Mouse (Mus musculus): ENCODE data around the gene Prkcq. TPM values are rescaled to one million over a fixed set of nuclear protein-coding genes. Genes with fewer than 3 reads are reported as not detected.

Prkcq gene
- polyA plus RNA-seq, 1 experiment, result not detected

DNA sequence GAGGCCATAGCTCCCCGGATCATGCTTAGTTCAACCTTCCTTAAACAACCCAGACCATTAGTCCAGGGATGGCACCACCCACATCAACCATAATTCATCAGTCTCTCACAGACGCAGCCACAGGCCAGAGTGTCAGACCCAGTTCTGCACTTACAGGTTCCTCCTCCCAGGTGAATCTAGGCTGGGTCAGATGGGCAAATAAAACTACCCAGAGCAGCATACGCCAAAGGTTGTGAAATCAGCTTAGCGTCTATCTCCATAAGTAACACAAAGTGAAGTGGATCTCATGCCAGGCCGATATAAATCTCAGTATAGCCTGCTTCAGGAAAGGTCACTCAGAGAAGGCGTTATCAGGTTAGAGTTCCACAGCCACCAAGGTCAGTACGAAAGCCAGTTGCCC, 126.9 kb downstream of the Prkcq start:
- Histone ChIP-seq H3K27ac (ENCODE audit: insufficient read depth, low read depth, low read length) (no peak overlapping the region), H3K4me1 (ENCODE audit: control insufficient read depth, insufficient read depth, low read length) (peaks cover 16% of the 10 kb centered on the region), H3K4me3 (ENCODE audit: insufficient read depth, low read length) (no peak overlapping the region)
- TF ChIP-seq POLR2A (IDR thresholded peaks at IDR 0.05; ENCODE audit: borderline replicate concordance, low read depth, low read length) (no peak), CTCF (IDR thresholded peaks at IDR 0.05; ENCODE audit: low read depth, low read length) (no peak)

DNA sequence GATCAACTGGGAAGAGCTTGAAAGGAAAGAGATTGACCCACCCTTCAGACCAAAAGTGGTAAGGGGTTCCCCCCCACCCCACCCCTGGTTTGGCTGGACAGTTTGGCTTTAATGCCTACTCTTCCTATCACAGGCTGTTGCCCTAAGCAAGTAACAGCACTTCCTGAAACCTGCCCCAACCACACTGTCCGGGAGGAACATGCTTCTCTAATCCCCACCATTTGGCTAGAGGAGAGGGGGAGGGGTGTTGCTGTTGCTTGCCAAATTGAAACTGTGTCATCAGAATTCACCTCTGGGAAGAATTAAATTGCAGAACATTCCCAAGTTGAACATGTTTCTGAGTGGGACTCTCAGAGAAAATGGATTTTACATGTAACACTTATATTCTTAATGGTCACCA, 127.5 kb downstream of the Prkcq start:
- H3K4me3 ChIP-seq (ENCODE audit: insufficient read depth, low read length), result no peak overlapping the region
- H3K4me1 ChIP-seq (ENCODE audit: control insufficient read depth, insufficient read depth, low read length), result peaks cover 16% of the 10 kb centered on the region
- TF ChIP-seq CTCF (IDR thresholded peaks at IDR 0.05; ENCODE audit: low read depth, low read length), result no peak
- no peak for TF ChIP-seq POLR2A (IDR thresholded peaks at IDR 0.05; ENCODE audit: borderline replicate concordance, low read depth, low read length)
- H3K27ac ChIP-seq (ENCODE audit: insufficient read depth, low read depth, low read length), result no peak overlapping the region

DNA sequence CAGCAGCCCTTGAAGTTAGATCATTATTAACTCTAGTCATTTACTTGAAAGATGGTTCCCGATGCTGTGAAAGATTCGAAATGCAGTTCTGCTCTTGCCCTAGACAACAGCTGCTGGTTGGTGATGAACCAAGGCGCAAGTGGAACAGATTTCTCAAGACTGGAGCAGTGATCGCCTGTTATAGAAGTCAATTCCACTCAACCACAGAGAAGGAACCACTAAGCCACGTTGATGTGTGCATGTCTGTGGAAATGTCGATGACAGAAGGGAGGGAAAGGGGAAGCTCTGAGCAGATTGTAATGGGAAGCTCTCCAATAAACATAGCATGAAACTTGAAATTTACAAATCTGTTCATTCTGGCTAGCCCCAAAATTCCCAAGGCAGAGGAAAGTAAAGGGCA, 128.5 kb downstream of the Prkcq start:
- Histone ChIP-seq H3K27ac (ENCODE audit: insufficient read depth, low read depth, low read length) (no peak overlapping the region), H3K4me1 (ENCODE audit: control insufficient read depth, insufficient read depth, low read length) (peaks cover 16% of the 10 kb centered on the region), H3K4me3 (ENCODE audit: insufficient read depth, low read length) (no peak overlapping the region)
- TF ChIP-seq POLR2A (IDR thresholded peaks at IDR 0.05; ENCODE audit: borderline replicate concordance, low read depth, low read length) (no peak), CTCF (IDR thresholded peaks at IDR 0.05; ENCODE audit: low read depth, low read length) (no peak)

DNA sequence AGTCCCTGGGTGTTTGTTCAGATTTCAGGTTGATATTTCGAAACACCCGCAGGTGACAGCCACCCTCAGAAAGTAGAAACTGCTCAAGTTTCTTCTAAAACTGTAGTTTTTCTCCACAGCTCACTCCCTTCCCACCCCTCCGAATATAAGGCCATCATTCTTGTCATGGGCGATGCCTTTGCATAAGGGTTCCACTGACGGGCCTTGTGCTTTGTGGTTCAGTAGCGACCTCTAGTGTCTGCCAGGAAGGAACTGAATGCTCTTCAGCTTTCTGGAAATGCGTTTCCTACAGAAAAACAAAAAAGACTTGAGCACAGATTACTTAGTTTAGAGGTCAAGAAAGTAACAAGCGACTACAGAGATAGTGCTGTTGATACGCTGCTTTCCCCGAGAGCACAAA, 148.3 kb downstream of the Prkcq start:
- Histone ChIP-seq H3K4me1 (ENCODE audit: control insufficient read depth, insufficient read depth, low read length) (no peaks in the 10 kb centered on the region), H3K4me3 (ENCODE audit: insufficient read depth, low read length) (no peak overlapping the region), H3K27ac (ENCODE audit: insufficient read depth, low read depth, low read length) (no peak overlapping the region)
- peak; percentile 78 for TF ChIP-seq CTCF (IDR thresholded peaks at IDR 0.05; ENCODE audit: low read depth, low read length)
- TF ChIP-seq POLR2A (IDR thresholded peaks at IDR 0.05; ENCODE audit: borderline replicate concordance, low read depth, low read length), result no peak

DNA sequence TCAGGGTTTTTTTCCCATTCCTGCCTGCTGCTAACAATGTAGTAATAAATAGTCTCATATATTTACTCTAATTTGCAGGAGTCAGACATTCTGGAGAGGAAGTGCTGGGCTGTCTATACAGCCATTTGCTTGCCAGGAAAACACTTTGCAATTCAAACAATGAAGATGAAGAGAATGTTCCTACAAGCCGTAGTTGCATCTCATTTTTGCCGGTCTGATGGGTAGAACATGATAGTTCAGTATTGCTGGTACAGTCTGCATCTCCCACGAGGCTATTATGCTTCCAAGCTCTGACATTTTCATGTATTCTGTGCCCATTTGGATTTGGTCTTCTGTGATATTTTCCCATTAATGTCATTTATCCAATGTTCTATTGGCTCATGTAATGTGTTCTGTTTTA, 150.5 kb downstream of the Prkcq start:
- no peak overlapping the region for H3K4me3 ChIP-seq (ENCODE audit: insufficient read depth, low read length)
- H3K27ac ChIP-seq (ENCODE audit: insufficient read depth, low read depth, low read length), result no peak overlapping the region
- no peaks in the 10 kb centered on the region for H3K4me1 ChIP-seq (ENCODE audit: control insufficient read depth, insufficient read depth, low read length)
- TF ChIP-seq POLR2A (IDR thresholded peaks at IDR 0.05; ENCODE audit: borderline replicate concordance, low read depth, low read length), result no peak
- no peak for TF ChIP-seq CTCF (IDR thresholded peaks at IDR 0.05; ENCODE audit: low read depth, low read length)

DNA sequence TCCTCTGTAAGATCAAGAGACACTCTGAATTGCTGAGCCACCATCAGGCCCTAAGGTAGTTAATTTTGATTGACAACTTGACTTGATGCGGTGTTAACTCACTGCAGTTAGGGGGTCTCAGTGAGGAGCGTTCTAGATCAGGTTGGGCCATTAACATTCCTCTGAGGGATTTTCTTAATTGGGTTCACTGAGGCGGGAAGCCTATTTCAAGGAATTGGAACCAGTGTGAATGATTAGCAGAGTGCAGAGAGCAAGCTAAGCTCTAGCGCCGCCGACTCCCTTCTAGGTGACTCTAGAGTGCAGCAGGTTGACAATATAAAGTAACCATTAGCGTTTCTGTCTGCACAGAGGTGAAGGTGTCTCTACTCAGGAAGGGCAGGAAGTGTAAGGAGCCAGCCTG, 155.4 kb downstream of the Prkcq start:
- H3K27ac ChIP-seq (ENCODE audit: insufficient read depth, low read depth, low read length), result no peak overlapping the region
- H3K4me3 ChIP-seq (ENCODE audit: insufficient read depth, low read length), result no peak overlapping the region
- peaks cover 4% of the 10 kb centered on the region for H3K4me1 ChIP-seq (ENCODE audit: control insufficient read depth, insufficient read depth, low read length)
- TF ChIP-seq CTCF (IDR thresholded peaks at IDR 0.05; ENCODE audit: low read depth, low read length) (no peak), POLR2A (IDR thresholded peaks at IDR 0.05; ENCODE audit: borderline replicate concordance, low read depth, low read length) (no peak)

DNA sequence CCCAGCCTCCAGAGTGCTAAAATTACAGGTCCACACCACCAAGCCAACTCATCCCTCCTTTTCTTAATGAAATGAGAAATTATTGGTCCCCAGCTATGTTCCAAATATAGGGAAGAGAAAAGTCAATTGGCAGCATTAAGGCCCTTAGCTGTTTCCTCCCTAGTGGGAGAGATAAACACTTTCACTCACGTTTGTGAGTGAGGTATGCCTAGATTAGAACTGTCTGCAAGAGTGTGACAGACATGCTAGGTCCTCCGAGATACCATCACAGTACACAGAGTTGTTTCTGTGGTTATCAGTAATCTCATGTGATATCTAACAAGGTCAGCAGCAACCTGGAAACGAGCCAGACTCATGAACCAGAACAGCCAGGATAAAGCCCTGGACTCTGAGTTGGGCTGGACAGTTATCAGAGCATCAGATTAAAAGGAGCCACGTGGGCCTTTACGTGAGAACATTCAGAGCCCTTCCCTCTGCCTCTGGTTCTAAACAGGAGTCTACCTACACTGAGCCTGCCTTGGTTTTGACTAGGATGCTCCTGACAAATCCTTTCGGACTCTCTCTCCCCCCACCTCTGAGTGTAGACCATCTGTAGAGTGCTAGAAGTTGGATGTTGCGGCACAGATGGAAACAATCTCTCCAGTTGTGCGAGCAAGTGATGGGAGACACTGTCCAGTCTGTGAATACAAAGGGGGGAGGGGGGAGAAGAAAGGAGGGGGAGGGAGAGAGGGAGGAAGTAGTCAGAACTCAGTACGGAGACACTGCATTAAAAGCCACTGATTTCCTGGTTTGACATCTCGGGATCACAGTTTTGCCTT, 157.7 kb downstream of the Prkcq start:
- no peak for TF ChIP-seq POLR2A (IDR thresholded peaks at IDR 0.05; ENCODE audit: borderline replicate concordance, low read depth, low read length)
- no peak for TF ChIP-seq CTCF (IDR thresholded peaks at IDR 0.05; ENCODE audit: low read depth, low read length)

DNA sequence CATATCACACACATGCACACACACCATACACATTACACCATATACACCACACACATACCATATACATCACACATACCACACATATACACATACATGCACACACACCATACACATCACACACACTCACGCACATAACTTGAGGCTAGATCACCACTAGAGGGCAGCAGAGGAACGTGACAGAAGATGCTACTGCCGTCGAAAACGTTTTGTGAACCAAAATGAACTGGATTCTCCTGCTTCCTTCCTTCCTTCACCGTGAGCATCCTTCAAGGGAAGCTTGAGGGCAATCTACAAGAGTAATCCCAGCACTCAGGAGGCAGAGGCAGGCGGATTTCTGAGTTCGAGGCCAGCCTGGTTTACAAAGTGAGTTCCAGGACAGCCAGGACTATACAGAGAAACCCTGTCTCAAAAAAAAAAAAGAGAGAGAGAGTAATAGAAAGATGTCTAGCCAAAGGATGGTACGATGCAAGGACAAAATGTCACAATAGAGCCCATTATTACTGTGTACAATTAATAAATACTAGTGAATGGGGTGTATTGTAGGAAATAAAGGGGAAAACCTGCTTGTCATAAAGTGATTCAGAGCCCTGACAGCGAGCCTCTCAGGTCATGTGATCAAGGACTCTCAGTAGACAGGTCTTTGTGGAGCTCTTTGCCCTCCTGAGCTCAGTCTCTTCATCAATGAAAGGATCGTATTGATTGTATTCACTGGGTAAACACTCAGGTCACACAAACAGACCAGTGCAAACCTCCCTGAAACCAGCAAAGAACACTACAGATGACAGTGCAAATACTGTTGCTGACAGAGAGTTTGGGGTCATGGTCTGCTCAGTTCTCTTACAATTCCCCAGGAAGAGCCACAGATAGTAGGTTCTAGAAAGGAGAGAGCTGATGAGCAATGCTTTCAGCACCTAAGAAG, 159.9 kb downstream of the Prkcq start:
- H3K27ac ChIP-seq (ENCODE audit: insufficient read depth, low read depth, low read length), result peak overlapping the region; percentile 83
- no peak for TF ChIP-seq POLR2A (IDR thresholded peaks at IDR 0.05; ENCODE audit: borderline replicate concordance, low read depth, low read length)
- TF ChIP-seq CTCF (IDR thresholded peaks at IDR 0.05; ENCODE audit: low read depth, low read length), result no peak
- no peak overlapping the region for H3K4me3 ChIP-seq (ENCODE audit: insufficient read depth, low read length)
- peaks cover 17% of the 10 kb centered on the region for H3K4me1 ChIP-seq (ENCODE audit: control insufficient read depth, insufficient read depth, low read length)

More for the DNA sequence above, 157.7 kb downstream of the Prkcq start:
- H3K4me3 ChIP-seq (ENCODE audit: insufficient read depth, low read length), result no peak overlapping the region
- no peak overlapping the region for H3K27ac ChIP-seq (ENCODE audit: insufficient read depth, low read depth, low read length)
- H3K4me1 ChIP-seq (ENCODE audit: control insufficient read depth, insufficient read depth, low read length), result peaks cover 17% of the 10 kb centered on the region

DNA sequence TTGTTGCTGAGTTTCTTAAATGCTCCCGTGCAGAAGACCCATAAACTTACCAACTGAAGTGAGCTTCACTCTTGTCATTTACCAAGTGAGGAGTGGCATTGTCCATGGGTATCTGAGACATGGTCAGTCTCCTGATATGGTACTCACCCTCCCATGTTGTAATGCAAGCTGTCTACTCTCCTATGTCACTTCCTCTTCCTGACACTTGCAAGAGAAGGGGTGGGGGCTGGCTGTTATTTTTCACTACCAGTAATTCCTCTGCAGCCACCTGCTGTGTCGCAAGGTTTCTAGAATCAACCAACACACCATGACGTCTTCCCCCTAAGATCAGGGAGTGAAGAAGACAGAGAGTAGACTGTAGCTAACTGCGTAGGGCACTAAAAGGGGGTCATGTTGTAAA, 160.6 kb downstream of the Prkcq start:
- Histone ChIP-seq H3K4me3 (ENCODE audit: insufficient read depth, low read length) (0 out of 2 replicates have a peak overlapping the region, but pooled peaks have one; percentile 29), H3K4me1 (ENCODE audit: control insufficient read depth, insufficient read depth, low read length) (peaks cover 17% of the 10 kb centered on the region), H3K27ac (ENCODE audit: insufficient read depth, low read depth, low read length) (peak overlapping the region; percentile 83)
- TF ChIP-seq POLR2A (IDR thresholded peaks at IDR 0.05; ENCODE audit: borderline replicate concordance, low read depth, low read length), result no peak
- no peak for TF ChIP-seq CTCF (IDR thresholded peaks at IDR 0.05; ENCODE audit: low read depth, low read length)
